33 mouse cellular contexts compared by ENCODE assay signal in the genomic region with DNA sequence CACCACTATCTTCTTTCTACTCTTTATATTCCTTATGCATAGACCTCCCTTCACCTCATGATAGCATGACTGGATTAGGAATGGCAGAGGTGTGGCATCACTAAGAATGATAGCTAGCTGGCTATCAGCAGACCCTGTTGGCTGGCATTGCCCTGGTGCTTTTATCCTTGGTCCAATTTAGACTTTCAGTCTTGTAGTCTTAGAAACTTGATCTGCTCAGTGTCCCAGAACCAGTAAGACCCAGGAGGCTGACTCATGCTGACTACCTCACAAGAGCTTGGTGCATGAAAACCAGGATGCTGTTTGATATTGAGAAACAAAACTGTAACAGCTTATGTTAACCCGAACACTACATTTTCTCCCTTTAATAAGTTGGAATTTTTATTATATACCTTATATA. TPM values are rescaled to one million over a fixed set of nuclear protein-coding genes. Genes with fewer than 3 reads are reported as not detected.
DNase-seq lines count a peak whose midpoint lies in the region; ATAC-seq and TF ChIP-seq lines count a peak whose summit lies in the region.
"Had no signal": no experiment of that assay in that cellular context is flagged by ENCODE, and none has a peak within 500 bp of the region (broad histone marks: within the 10 kb centered on the region; RNA-seq: fewer than 3 reads in every experiment).

No protein-coding gene starts in this region.

- POLR2A ChIA-PET in Patski (lab: Charles Lee), result no interaction called here

- ATAC-seq in Patski, result peak; percentile 63
- ATAC-seq: activated CD4-positive, CD25-positive, alpha-beta regulatory T cell, adult 4 months; forebrain, embryonic 13.5 days; forebrain, embryonic 16.5 days had no signal

- intact Hi-C loops in gastrocnemius, postnatal 36 days (cut with DNase I), result no loop called here

- in situ Hi-C loops in Patski (cut with MboI; ENCODE audit: low pct_unique_long_range_greater_than_20kb), result no loop called here

- TF ChIP-seq CTCF in Patski (IDR thresholded peaks at IDR 0.05), result no peak

- peaks cover 31% of the 10 kb centered on the region for H3K27me3 ChIP-seq in Patski
- H3K27me3 ChIP-seq: CH12.LX had no signal

- CTCF ChIA-PET in Patski (lab: Charles Lee), result no interaction called here

- DNase-seq in gastrocnemius, adult 18-20 months (ENCODE audit: low spot score), result peak; percentile 56
- no peak for DNase-seq in gastrocnemius, postnatal 36 days
- DNase-seq in gastrocnemius, postnatal 25 days, result peak; percentile 26
- no peak for DNase-seq in gastrocnemius, postnatal 10 days
- no peak for DNase-seq in Patski (ENCODE audit: low read depth, low spot score)
- DNase-seq in c-Kit-positive CD71-positive TER-119-positive erythroid progenitor cells, embryonic 14.5 days (ENCODE audit: low spot score), result no peak
- no peak for DNase-seq in right cerebral cortex, postnatal 4 days
- DNase-seq: adrenal gland, adult 8-10 months; adrenal gland, postnatal 25 days; B cell, adult 2 months; cerebellum, adult 18-20 months; cerebellum, adult 9-10 months; cerebellum, postnatal 14 days; kidney, adult 11 months had no signal

RNA-seq across cellular contexts. Expression of a gene that starts 1.6 kb away (rescaled TPM):
- 100 to 1,000 TPM; 496 to 527 TPM for total RNA-seq in gastrocnemius, adult 18-20 months (2021)
- total RNA-seq in gastrocnemius, postnatal 36 days (2021), result 100 to 1,000 TPM; 451 to 641 TPM
- total RNA-seq in gastrocnemius, postnatal 25 days (2021), result 100 to 1,000 TPM; 363 to 425 TPM
- 10 to 100 TPM; 58.1 to 85.2 TPM for total RNA-seq in gastrocnemius, postnatal 10 days (2021)
- 18.3 TPM for polyA plus RNA-seq in Patski (2021)
- polyA plus RNA-seq: activated CD4-positive, CD25-positive, alpha-beta regulatory T cell, adult 4 months had no signal

RNA-seq across cellular contexts. Expression of a gene that starts 41.1 kb away (rescaled TPM):
- not detected for total RNA-seq in gastrocnemius, adult 18-20 months (2021)
- not detected for total RNA-seq in gastrocnemius, postnatal 36 days (2021)
- not detected for total RNA-seq in gastrocnemius, postnatal 25 days (2021)
- total RNA-seq in gastrocnemius, postnatal 10 days (2021), result not detected
- polyA plus RNA-seq in Patski (2021), result not detected
- total RNA-seq: adrenal gland, adult 8-10 months; adrenal gland, postnatal 25 days; CH12.LX; G1E; heart, adult 18-20 months; heart, postnatal 25 days; hematopoietic stem cell, adult 5-6 weeks had no signal
- polyA plus RNA-seq: activated CD4-positive, CD25-positive, alpha-beta regulatory T cell, adult 4 months; brain, embryonic 14.5 days; embryonic facial prominence, embryonic 11.5 days; embryonic facial prominence, embryonic 14.5 days; forebrain, embryonic 10.5 days; forebrain, embryonic 13.5 days; forebrain, embryonic 16.5 days; G1E; gonadal fat pad, adult 2 months; heart, embryonic 10.5 days; heart, embryonic 14.5 days; heart, postnatal 0 days; hindbrain, embryonic 12.5 days; hindbrain, embryonic 15.5 days; intestine, embryonic 14.5 days had no signal

Comparison
In these comparisons a context has a peak if more than half of its experiments do, and no peak if none do; other contexts are left out.
1. DNase-seq: peak in gastrocnemius, adult 18-20 months (single experiment) and gastrocnemius, postnatal 25 days (single experiment); none in gastrocnemius, postnatal 36 days (0 of 2), gastrocnemius, postnatal 10 days (single experiment), Patski (single experiment), c-Kit-positive CD71-positive TER-119-positive erythroid progenitor cells, embryonic 14.5 days (single experiment) and right cerebral cortex, postnatal 4 days (single experiment).
2. RNA of a gene that starts 1.6 kb away (total RNA-seq): 451 to 641 TPM in gastrocnemius, postnatal 36 days, 496 to 527 TPM in gastrocnemius, adult 18-20 months and 363 to 425 TPM in gastrocnemius, postnatal 25 days; 58.1 to 85.2 TPM in gastrocnemius, postnatal 10 days; every median in the first group is over 4 times any median in the second.